Mouse (Mus musculus) MEL (cell line): ENCODE measurements at regions not wholly inside any gene's neighbourhood (a gene's known extent, or its start where the extent isn't known, plus 50 kb on each side); places are given as distances from the start of the nearest gene placed in this dataset.

Source experiments
- DNase-seq: peaks from one replicate; pipeline ENCODE4 v3.0.0; 2011; ENCODE audit warnings: low read depth, low spot score
- H3K27ac ChIP-seq: 2 replicates; pipeline ENCODE4 v1.5.1; 2012; ENCODE audit warnings: low read depth, mild to moderate bottlenecking, control low read depth, low read length, moderate library complexity; ENCODE audit not compliant: control insufficient read depth
- H3K27me3 ChIP-seq, 2 experiments: fragments of 150-350 bp in 1 of 2; sonication (generic) in 1 of 2; 2 replicates each; pipeline ENCODE4 v1.6.1; 2012; ENCODE audit warnings: low read length in 2 of 2, mild to moderate bottlenecking in 2 of 2, improper control_type of control experiment in 1 of 2, moderate library complexity in 1 of 2; ENCODE audit not compliant: insufficient read depth in 2 of 2, control insufficient read depth in 1 of 2
- H3K36me3 ChIP-seq, 2 experiments: 2 replicates each; pipeline ENCODE4 v1.6.1; 2012 to 2014; ENCODE audit warnings: low read length in 2 of 2, improper control_type of control experiment in 1 of 2, inconsistent platforms in 1 of 2, mild to moderate bottlenecking in 1 of 2; ENCODE audit not compliant: insufficient read depth in 2 of 2, control insufficient read depth in 1 of 2
- H3K4me1 ChIP-seq, 2 experiments: fragments of 150-350 bp in 1 of 2; sonication (generic) in 1 of 2; 2 replicates each; pipeline ENCODE4 v1.6.1; 2012; ENCODE audit warnings: low read length in 2 of 2, improper control_type of control experiment in 1 of 2, mild to moderate bottlenecking in 1 of 2; ENCODE audit not compliant: insufficient read depth in 2 of 2, control insufficient read depth in 1 of 2
- H3K4me3 ChIP-seq, 2 experiments: fragments of 150-350 bp in 1 of 2; sonication (generic) in 1 of 2; 2 replicates each; pipeline ENCODE4 v1.5.1; 2012; ENCODE audit warnings: low read depth in 2 of 2, low read length in 2 of 2, mild to moderate bottlenecking in 2 of 2, moderate library complexity in 2 of 2, control low read depth in 1 of 2, improper control_type of control experiment in 1 of 2; ENCODE audit not compliant: control insufficient read depth in 1 of 2, insufficient read depth in 1 of 2
- H3K79me2 ChIP-seq: 2 replicates; pipeline ENCODE4 v1.6.1; 2012; ENCODE audit warnings: mild to moderate bottlenecking, low read length, moderate library complexity; ENCODE audit not compliant: control insufficient read depth, poor library complexity, insufficient read depth
- H3K9ac ChIP-seq: 2 replicates; pipeline ENCODE4 v1.6.1; 2012; ENCODE audit warnings: low read depth, mild to moderate bottlenecking, control low read depth, low read length, moderate library complexity; ENCODE audit not compliant: control insufficient read depth, poor library complexity, severe bottlenecking
- H3K9me3 ChIP-seq: fragments of 150-350 bp; sonication (generic); replicated peaks from 2 replicates; pipeline ENCODE4 v1.6.1; 2012; ENCODE audit warnings: mild to moderate bottlenecking, low read length, improper control_type of control experiment, moderate library complexity; ENCODE audit not compliant: insufficient read depth
- CHD1 ChIP-seq: IDR thresholded peaks from 2 replicates; pipeline ENCODE4 v1.6.1; 2012; ENCODE audit warnings: low read depth, mild to moderate bottlenecking, inconsistent platforms, low read length, improper control_type of control experiment
- CHD2 ChIP-seq: IDR thresholded peaks from 2 replicates; pipeline ENCODE4 v1.6.1; 2011; ENCODE audit warnings: low read length, improper control_type of control experiment
- CTCF ChIP-seq, 3 experiments: IDR thresholded peaks in 2 of 3; conservative IDR thresholded peaks in 1 of 3; 2 replicates each; pipeline ENCODE4 v1.5.1; 2011 to 2012; ENCODE audit warnings: low read length in 3 of 3, low read depth in 2 of 3, mild to moderate bottlenecking in 2 of 3, improper control_type of control experiment in 1 of 3, inconsistent platforms in 1 of 3, mixed read lengths in 1 of 3, moderate library complexity in 1 of 3; ENCODE audit not compliant: control insufficient read depth in 1 of 3, insufficient read depth in 1 of 3, poor library complexity in 1 of 3, severe bottlenecking in 1 of 3
- ELF1 ChIP-seq: IDR thresholded peaks from 2 replicates; pipeline ENCODE4 v1.6.1; 2014; ENCODE audit warnings: low read depth, mild to moderate bottlenecking, inconsistent platforms, low read length, improper control_type of control experiment, moderate library complexity
- ETS1 ChIP-seq: IDR thresholded peaks from 2 replicates; pipeline ENCODE4 v1.6.1; 2012; ENCODE audit warnings: low read depth, mild to moderate bottlenecking, inconsistent platforms, low read length, improper control_type of control experiment, moderate library complexity
- GATA1 ChIP-seq: IDR thresholded peaks from 2 replicates; pipeline ENCODE4 v1.6.1; 2011; ENCODE audit warnings: low read depth, low read length, improper control_type of control experiment
- HCFC1 ChIP-seq: IDR thresholded peaks from 2 replicates; pipeline ENCODE4 v1.6.1; 2012; ENCODE audit warnings: low read depth, mild to moderate bottlenecking, inconsistent platforms, low read length, improper control_type of control experiment, moderate library complexity
- KAT2A ChIP-seq: conservative IDR thresholded peaks from 2 replicates; pipeline ENCODE4 v1.6.1; 2012; ENCODE audit warnings: low read depth, low read length, improper control_type of control experiment, inconsistent platforms
- MAFK ChIP-seq: IDR thresholded peaks from 2 replicates; pipeline ENCODE4 v1.6.1; 2011; ENCODE audit warnings: low read depth, mild to moderate bottlenecking, low read length, improper control_type of control experiment, borderline replicate concordance
- MAX ChIP-seq: IDR thresholded peaks from 2 replicates; pipeline ENCODE4 v1.6.1; 2011; ENCODE audit warnings: low read length, improper control_type of control experiment
- MAZ ChIP-seq: IDR thresholded peaks from 2 replicates; pipeline ENCODE4 v1.6.1; 2012; ENCODE audit warnings: low read depth, mild to moderate bottlenecking, inconsistent platforms, low read length, improper control_type of control experiment
- MXI1 ChIP-seq: IDR thresholded peaks from 2 replicates; pipeline ENCODE4 v1.6.1; 2011; ENCODE audit warnings: mild to moderate bottlenecking, low read depth, low read length, improper control_type of control experiment
- MYB ChIP-seq: IDR thresholded peaks from 2 replicates; pipeline ENCODE4 v1.6.1; 2011; ENCODE audit warnings: mild to moderate bottlenecking, low read depth, low read length, improper control_type of control experiment
- NRF1 ChIP-seq: IDR thresholded peaks from 2 replicates; pipeline ENCODE4 v1.6.1; 2014; ENCODE audit warnings: low read depth, mild to moderate bottlenecking, inconsistent platforms, low read length, improper control_type of control experiment, moderate library complexity; ENCODE audit not compliant: poor library complexity, insufficient read depth, severe bottlenecking
- POLR2AphosphoS2 ChIP-seq: IDR thresholded peaks from 2 replicates; pipeline ENCODE4 v1.6.1; 2011; ENCODE audit warnings: low read length, improper control_type of control experiment
- POLR2AphosphoS5 ChIP-seq: IDR thresholded peaks from 2 replicates; pipeline ENCODE4 v1.6.1; 2012; ENCODE audit warnings: low read depth, borderline replicate concordance, mild to moderate bottlenecking, inconsistent platforms, low read length, moderate library complexity, mixed read lengths
- RAD21 ChIP-seq: IDR thresholded peaks from 2 replicates; pipeline ENCODE4 v1.6.1; 2011; ENCODE audit warnings: mild to moderate bottlenecking, low read depth, low read length, improper control_type of control experiment
- RCOR1 ChIP-seq: IDR thresholded peaks from 2 replicates; pipeline ENCODE4 v1.6.1; 2012; ENCODE audit warnings: low read depth, mild to moderate bottlenecking, inconsistent platforms, low read length, improper control_type of control experiment
- SIN3A ChIP-seq: IDR thresholded peaks from 2 replicates; pipeline ENCODE4 v1.6.1; 2012; ENCODE audit warnings: low read length, improper control_type of control experiment, inconsistent platforms
- SMC3 ChIP-seq: IDR thresholded peaks from 2 replicates; pipeline ENCODE4 v1.6.1; 2011; ENCODE audit warnings: low read depth, low read length, improper control_type of control experiment
- USF1 ChIP-seq: IDR thresholded peaks from 2 replicates; pipeline ENCODE4 v1.6.1; 2014; ENCODE audit warnings: low read depth, mild to moderate bottlenecking, inconsistent platforms, low read length, improper control_type of control experiment, moderate library complexity
- USF2 ChIP-seq, 2 experiments: IDR thresholded peaks; 2 replicates each; pipeline ENCODE4 v1.6.1; 2011 to 2012; ENCODE audit warnings: improper control_type of control experiment in 2 of 2, low read length in 2 of 2, borderline replicate concordance in 1 of 2, inconsistent platforms in 1 of 2, low read depth in 1 of 2, mild to moderate bottlenecking in 1 of 2; ENCODE audit not compliant: insufficient read depth in 1 of 2
- ZC3H11A ChIP-seq: IDR thresholded peaks from 2 replicates; pipeline ENCODE4 v1.6.1; 2012; ENCODE audit warnings: low read depth, mild to moderate bottlenecking, inconsistent platforms, low read length, improper control_type of control experiment
- ZMIZ1 ChIP-seq: IDR thresholded peaks from 2 replicates; pipeline ENCODE4 v1.6.1; 2012; ENCODE audit warnings: low read depth, mild to moderate bottlenecking, inconsistent platforms, low read length, improper control_type of control experiment, moderate library complexity
- ZNF384 ChIP-seq: IDR thresholded peaks from 2 replicates; pipeline ENCODE4 v1.6.1; 2012; ENCODE audit warnings: low read depth, mild to moderate bottlenecking, inconsistent platforms, low read length, improper control_type of control experiment

DNA sequence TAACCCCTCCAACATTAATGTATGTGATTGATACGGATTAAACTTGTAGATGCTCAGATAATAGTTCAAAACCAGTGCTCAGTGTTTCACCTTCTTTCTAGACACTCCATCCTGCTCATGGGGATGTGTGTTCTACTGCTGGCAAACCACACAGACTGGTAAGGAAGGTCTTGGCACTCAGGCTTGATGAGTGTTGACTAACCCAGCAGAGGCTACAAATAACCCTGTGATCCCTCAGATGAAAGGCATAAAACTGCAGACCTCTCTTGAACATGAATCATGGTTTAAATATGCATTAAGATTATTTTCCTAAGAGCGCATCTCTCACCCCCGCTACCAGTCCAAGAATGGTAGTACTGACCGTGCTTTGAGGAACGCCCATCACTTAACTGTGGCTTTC is 83.9 kb upstream of the Cnksr3 start:
- H3K9ac ChIP-seq, result no peak overlapping the region
- TF ChIP-seq KAT2A (no peak), GATA1 (no peak), USF1 (no peak), MAZ (no peak), CTCF (IDR thresholded peaks at IDR 0.05 in 2 of 3, conservative IDR thresholded peaks at IDR 0.05 in 1 of 3; ENCODE audit: control insufficient read depth in 1 of 3, insufficient read depth in 1 of 3, low read depth in 2 of 3, low read length in 3 of 3, poor library complexity in 1 of 3, severe bottlenecking in 1 of 3) (no peak), SIN3A (no peak), RAD21 (no peak), ZNF384 (no peak), POLR2AphosphoS5 (no peak), CHD2 (no peak), MYB (no peak), MXI1 (no peak), POLR2AphosphoS2 (no peak), ZMIZ1 (no peak), MAX (no peak), CHD1 (no peak), USF2 (IDR thresholded peaks at IDR 0.05; ENCODE audit: borderline replicate concordance in 1 of 2, insufficient read depth in 1 of 2, low read depth in 1 of 2, low read length in 2 of 2) (no peak), NRF1 (no peak), MAFK (no peak)
- TF ChIP-seq, all 39 proteins: peak for 0
- no peaks in the 10 kb centered on the region for H3K9me3 ChIP-seq
- no peak overlapping the region for H3K27ac ChIP-seq
- no peaks in the 10 kb centered on the region for H3K4me1 ChIP-seq
- H3K36me3 ChIP-seq, result no peaks in the 10 kb centered on the region
- no peaks in the 10 kb centered on the region for H3K79me2 ChIP-seq
- no peak for DNase-seq
- H3K27me3 ChIP-seq, result no peaks in the 10 kb centered on the region
- no peak overlapping the region for H3K4me3 ChIP-seq

DNA sequence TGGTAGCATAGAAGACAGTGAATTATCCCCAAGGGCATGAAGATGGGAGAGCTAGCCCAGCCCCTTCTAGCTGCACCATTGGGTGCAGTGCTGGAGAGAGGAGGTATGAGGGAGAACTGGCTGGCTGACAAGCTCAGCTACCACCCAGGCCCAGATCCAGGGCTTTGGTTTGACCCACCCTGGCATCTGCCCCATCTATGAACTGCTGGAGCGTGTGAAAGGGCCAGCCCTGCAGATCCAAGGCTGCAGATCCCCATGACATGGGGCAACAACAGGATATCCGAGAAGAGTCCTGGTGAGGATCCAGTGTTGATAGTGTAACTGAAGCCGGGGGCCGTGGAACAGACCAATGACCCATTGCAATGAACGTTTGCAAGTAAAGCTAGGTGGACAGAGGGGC is 81.2 kb upstream of the Cnksr3 start:
- Histone ChIP-seq H3K27me3 (no peaks in the 10 kb centered on the region), H3K79me2 (no peaks in the 10 kb centered on the region), H3K9ac (no peak overlapping the region), H3K9me3 (no peaks in the 10 kb centered on the region), H3K4me1 (no peaks in the 10 kb centered on the region), H3K27ac (no peak overlapping the region), H3K4me3 (no peak overlapping the region), H3K36me3 (no peaks in the 10 kb centered on the region)
- TF ChIP-seq ZC3H11A (no peak), SMC3 (no peak), ELF1 (no peak), POLR2AphosphoS2 (no peak), RCOR1 (no peak), HCFC1 (no peak), ETS1 (no peak), CHD1 (no peak)
- DNase-seq, result no peak
